Mouse (Mus musculus): ENCODE data around the gene Vwa7. TPM values are rescaled to one million over a fixed set of nuclear protein-coding genes. Genes with fewer than 3 reads are reported as not detected.
"Not testable (repeated sequence)": the region's sequence is repeated elsewhere in the genome, so short reads cannot be mapped to it uniquely, and the experiment has no call there.

Vwa7 gene
- total RNA-seq (2017) = not detected in 3 replicates

DNA sequence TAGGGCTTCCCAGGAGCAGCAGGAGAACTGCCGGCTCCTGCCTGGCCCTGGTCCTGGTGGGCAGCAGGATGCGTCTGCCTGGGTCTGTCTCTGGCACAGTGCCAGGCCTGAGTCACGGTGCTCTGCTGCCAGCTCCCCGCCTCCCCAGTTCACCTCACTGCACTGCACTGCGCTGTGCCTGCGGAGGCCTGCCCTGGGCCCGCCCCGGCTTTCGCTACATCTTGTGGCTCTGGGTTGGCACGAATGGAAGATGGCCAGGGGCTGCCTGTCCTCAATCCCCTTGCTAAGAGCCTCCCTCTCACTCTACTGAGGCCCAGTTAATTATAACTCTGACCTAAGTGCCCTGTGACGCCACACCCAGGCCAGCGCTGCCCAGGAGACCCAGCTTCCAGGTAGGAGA lies at the start of gene Vwa7:
Vwa7 (plus strand) TSS at position 204 of the 400 bp plus-strand sequence.
- no peak for ATAC-seq (replicated peaks; ENCODE audit: insufficient number of reproducible peaks, low FRiP score, low TSS enrichment, poor library complexity, severe bottlenecking)

GRCm38 (mm10) chr17:34969822-34970221 lies 46.6 kb upstream of the Vwa7 start, which contains the start of gene Gm20481:
Gene Gm20481 (plus strand): TSS chr17:34969912.
- not testable (repeated sequence) for ATAC-seq (replicated peaks; ENCODE audit: insufficient number of reproducible peaks, low FRiP score, low TSS enrichment, poor library complexity, severe bottlenecking)

DNA sequence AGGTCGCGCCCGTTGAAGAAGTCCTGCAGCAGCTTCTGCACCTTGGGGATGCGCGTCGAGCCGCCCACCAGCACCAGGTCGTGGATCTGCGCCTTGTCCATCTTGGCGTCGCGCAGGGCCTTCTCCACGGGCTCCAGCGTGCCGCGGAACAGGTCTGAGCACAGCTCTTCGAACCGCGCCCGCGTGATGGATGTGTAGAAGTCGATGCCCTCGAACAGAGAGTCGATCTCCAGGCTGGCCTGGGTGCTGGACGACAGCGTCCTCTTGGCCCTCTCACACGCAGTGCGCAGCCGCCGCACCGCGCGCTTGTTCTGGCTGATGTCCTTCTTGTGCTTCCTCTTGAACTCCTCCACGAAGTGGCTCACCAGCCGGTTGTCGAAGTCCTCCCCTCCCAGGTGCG lies 45.5 kb upstream of the Vwa7 start:
- ATAC-seq (replicated peaks; ENCODE audit: insufficient number of reproducible peaks, low FRiP score, low TSS enrichment, poor library complexity, severe bottlenecking) = not testable (repeated sequence)

DNA sequence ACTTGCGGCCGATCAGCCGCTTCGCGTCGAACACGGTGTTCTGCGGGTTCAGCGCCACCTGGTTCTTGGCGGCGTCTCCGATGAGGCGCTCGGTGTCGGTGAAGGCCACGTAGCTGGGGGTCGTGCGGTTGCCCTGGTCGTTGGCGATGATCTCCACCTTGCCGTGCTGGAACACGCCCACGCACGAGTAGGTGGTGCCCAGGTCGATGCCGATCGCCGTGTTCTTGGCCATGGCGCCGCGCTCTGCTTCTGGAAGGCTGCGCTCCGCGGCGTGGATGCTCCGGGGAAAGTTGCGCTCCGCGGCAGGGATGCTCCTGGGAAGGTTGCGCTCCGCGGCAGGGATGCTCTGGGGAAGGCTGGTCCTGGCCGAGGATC lies 44.7 kb upstream of the Vwa7 start:
- ATAC-seq (replicated peaks; ENCODE audit: insufficient number of reproducible peaks, low FRiP score, low TSS enrichment, poor library complexity, severe bottlenecking) = not testable (repeated sequence)

DNA sequence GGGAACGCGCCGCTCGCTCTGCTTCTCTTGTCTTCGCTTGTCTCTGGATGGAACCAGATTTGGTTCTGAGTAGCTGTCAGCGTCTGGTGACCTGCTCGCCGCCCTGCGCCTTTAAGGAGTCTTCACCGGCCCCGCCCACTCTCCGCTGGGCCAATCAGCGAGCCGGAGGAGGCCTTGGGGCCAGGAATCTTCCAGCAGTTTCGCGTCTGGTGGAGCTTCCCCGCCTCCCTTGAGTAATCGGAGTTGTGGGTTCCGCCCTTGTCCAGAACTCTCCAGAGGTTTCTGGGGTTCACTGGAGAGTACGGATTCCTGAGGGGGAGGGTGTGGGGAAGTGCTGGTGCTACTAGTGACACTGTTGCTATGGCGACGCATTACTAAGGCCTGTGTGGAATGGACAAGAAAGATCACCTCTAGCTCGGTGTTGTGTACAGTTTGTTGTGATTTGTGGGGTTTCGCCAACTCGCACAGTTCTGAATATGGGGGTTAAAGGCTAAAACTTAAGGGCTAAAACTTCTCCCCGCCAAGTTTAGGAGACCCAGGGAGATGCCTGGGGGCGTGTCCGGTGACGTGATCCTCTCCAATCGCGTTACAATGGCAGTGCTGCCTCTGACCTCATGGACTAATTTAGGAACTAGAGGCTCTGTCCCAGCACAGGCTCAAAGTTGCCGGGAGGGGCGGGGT lies 44.2 kb upstream of the Vwa7 start, which contains the start of the genes Hspa1a and Hspa1l:
Hspa1a (minus strand) TSS at position 88 of the 681 bp plus-strand sequence.
Hspa1l (plus strand) TSS at position 635 of the 681 bp plus-strand sequence.
- peak; percentile 96 for ATAC-seq (replicated peaks; ENCODE audit: insufficient number of reproducible peaks, low FRiP score, low TSS enrichment, poor library complexity, severe bottlenecking)

DNA sequence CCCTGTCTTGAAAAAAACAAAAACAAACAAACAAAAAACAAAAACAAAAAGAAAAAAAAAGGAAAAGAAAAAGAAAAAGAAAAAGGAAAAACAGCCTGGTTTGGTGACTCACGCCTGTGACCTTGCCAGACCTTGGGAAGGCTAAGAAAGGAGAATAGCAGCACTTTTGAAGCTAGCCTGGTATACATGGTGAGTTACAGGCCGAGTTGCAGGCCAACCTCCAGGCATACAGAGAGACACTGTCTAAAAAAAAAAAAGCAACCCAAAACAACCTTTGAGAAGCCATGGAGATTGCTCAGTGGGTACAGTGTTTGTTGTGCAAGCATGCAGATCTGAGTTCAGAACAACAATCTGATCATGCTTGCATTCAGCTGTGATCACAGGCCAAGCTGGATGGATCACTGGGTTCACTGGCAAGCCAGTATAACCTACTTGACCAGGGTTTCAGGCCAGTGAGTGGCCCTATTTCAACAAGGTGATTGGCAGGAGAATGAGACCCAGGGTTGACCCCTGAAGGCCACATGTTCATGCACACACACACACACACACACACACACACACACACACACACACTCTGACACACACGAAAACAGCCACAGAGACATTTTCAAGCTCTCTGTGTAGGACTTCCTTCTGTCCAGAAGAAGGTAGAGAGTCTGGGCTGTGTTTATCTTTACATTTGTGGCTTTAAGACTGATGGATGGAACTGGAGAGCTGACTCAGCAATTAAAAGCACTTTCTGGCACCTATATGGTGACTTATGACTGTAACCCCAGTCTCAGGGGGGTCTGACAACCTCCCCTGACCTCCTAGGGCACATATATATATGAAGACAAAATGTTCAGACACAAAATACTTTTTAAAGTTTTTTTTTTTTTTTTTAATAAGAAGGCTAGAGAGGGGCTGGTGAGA lies 40.5 kb upstream of the Vwa7 start:
- no peak for ATAC-seq (replicated peaks; ENCODE audit: insufficient number of reproducible peaks, low FRiP score, low TSS enrichment, poor library complexity, severe bottlenecking)

- no peak for ATAC-seq (replicated peaks; ENCODE audit: insufficient number of reproducible peaks, low FRiP score, low TSS enrichment, poor library complexity, severe bottlenecking)
Measured at GRCm38 (mm10) chr17:34977000-34977399, 39.4 kb upstream of the Vwa7 start.

DNA sequence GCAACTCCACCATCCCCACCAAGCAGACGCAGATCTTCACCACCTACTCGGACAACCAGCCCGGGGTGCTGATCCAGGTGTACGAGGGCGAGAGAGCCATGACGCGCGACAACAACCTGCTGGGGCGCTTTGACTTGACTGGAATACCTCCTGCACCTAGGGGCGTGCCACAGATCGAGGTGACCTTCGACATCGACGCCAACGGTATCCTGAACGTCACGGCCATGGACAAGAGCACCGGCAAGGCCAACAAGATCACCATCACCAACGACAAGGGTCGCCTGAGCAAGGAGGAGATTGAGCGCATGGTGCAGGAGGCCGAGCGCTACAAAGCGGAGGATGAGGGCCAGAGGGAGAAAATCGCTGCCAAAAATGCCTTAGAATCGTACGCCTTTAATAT lies 38.1 kb upstream of the Vwa7 start:
- ATAC-seq (replicated peaks; ENCODE audit: insufficient number of reproducible peaks, low FRiP score, low TSS enrichment, poor library complexity, severe bottlenecking) = no peak

DNA sequence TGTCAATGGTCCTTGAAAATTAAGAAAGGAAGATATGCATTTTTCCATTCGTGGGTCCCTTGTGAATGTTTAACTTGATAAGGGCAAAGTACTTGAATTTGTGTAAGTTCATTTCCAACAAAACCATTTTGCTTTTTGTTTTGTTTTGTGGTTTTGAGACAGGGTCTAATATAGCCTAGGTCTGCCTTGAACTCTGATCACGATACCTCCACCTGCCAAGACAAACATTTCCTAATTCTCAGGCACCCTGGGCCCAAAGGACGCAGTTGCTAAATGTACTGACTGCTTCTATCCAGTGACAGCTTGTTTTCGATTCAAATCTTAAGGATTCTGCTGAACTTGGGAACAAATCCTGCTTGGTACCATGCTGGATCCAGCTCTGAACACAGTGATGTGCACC lies 36.7 kb upstream of the Vwa7 start:
- ATAC-seq (replicated peaks; ENCODE audit: insufficient number of reproducible peaks, low FRiP score, low TSS enrichment, poor library complexity, severe bottlenecking) = no peak

GRCm38 (mm10) chr17:34980655-34981054 lies 35.7 kb upstream of the Vwa7 start:
- ATAC-seq (replicated peaks; ENCODE audit: insufficient number of reproducible peaks, low FRiP score, low TSS enrichment, poor library complexity, severe bottlenecking) = no peak

DNA sequence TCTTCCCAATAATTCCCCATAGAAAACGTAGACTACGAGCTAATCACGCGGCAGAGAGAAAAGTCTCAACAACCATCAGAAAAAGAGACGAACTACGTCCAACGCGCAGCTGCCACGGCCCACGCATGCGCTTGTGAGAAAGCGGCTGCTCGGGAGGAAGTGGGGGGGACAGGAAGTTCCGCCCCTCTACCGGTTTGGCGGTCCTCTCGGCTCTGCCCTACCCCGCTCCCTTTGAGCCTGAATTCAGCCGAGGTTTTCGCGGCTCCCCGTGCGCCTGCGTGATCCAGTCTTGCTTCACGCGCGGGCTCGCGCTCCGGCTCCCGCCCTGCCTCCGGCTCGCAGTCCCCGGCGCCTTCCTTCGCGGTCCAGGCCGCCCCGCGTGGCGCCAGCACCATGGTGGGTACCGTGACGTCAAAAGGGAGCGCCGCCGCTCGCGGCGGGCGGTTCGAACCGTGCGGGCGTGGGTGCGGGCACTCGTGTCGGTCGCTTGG lies 34.6 kb upstream of the Vwa7 start, which contains the start of gene Lsm2:
Lsm2 (plus strand) TSS at position 173 of the 491 bp plus-strand sequence.
- peak; percentile 93 for ATAC-seq (replicated peaks; ENCODE audit: insufficient number of reproducible peaks, low FRiP score, low TSS enrichment, poor library complexity, severe bottlenecking)

GRCm38 (mm10) chr17:34982328-34982727 lies 34.1 kb upstream of the Vwa7 start:
- ATAC-seq (replicated peaks; ENCODE audit: insufficient number of reproducible peaks, low FRiP score, low TSS enrichment, poor library complexity, severe bottlenecking) = peak; percentile 37

DNA sequence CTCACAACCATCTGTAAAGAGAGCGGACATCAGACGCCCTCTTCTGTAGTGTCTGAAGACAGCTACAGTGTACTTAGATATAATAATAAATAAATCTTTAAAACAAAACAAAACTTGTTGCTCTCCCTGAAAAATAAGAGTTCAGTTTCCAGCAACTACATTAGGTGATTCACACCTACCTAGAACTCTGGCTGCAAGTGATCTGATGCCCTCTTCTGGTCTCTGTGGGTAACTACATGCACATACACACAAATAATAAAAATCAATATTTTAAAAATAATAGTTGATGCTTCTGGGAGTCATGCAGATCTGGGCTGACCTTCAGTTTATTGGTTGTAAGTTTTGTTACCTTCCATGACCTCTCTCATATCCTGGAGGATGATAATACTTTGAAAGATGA lies 32.2 kb upstream of the Vwa7 start:
- ATAC-seq (replicated peaks; ENCODE audit: insufficient number of reproducible peaks, low FRiP score, low TSS enrichment, poor library complexity, severe bottlenecking) = no peak

- no peak for ATAC-seq (replicated peaks; ENCODE audit: insufficient number of reproducible peaks, low FRiP score, low TSS enrichment, poor library complexity, severe bottlenecking)
Measured at GRCm38 (mm10) chr17:34994751-34995150, 21.6 kb upstream of the Vwa7 start.

DNA sequence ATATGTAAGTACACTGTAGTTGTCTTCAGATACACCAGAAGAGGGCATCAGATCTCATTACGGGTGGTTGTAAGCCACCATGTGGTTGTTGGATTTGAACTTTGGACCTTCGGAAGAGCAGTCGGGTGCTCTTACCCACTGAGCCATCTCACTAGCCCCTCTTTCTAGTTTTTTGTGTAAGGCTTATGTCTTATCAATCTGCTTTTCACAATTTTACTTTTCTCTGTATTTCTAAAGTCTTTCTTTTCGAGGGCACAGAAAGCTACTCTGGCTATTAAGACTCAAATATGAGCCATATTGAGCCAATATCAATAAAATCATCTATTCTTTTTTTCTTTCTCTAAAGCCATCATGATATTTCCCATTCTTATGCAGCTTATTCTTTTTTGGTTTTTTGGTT lies 21.2 kb upstream of the Vwa7 start:
- not testable (repeated sequence) for ATAC-seq (replicated peaks; ENCODE audit: insufficient number of reproducible peaks, low FRiP score, low TSS enrichment, poor library complexity, severe bottlenecking)

GRCm38 (mm10) chr17:34995927-34996326 lies 20.5 kb upstream of the Vwa7 start:
- ATAC-seq (replicated peaks; ENCODE audit: insufficient number of reproducible peaks, low FRiP score, low TSS enrichment, poor library complexity, severe bottlenecking) = not testable (repeated sequence)

DNA sequence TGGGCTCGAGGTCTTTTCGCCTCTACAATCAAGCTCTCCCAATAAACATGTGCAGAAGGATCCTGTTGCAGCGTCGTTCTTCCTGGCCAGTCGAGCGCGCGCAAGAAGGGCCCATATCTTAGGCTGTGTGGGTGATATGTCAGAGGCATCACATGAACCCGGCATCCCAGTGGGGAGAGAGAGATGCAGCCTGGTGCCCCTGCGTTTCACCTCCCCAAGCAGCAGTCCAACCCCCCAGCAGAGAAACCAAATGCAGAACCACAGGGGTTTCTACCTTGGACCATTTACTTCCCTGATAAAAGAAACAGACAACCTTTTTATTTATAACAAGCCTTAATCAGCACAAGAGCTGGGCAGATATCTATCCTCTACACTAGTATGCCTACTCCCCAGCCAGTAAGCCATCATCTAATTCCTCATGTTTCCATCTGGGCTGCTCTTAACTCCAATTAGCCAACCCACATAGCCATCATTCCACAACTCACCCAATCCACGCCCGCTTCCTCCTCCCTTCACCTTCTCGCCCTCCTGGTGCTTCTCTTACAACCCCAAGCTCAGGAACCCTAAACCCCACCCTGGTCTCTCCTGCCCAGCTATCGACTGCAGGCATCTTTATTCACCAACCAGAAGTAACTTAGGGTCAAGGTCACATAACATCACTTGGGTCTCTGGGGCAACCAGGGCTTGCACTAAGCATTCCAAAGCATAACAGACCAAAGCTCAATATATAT lies 19.8 kb upstream of the Vwa7 start:
- ATAC-seq (replicated peaks; ENCODE audit: insufficient number of reproducible peaks, low FRiP score, low TSS enrichment, poor library complexity, severe bottlenecking) = no peak

DNA sequence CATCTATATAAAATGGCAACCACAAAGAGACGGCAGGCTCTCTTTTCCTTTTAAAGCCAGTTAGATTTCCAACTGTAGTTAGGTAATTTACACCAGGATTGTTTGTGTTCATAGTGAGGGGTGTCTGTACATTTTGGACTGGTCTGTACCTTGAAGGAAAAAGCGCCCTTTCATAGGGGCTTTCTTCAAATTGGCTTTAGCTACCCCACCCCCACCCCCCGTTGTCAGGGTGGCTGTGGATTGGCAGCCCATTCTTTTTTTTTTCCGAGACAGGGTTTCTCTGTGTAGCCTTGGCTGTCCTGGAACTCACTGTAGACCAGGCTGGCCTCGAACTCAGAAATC lies 19.3 kb upstream of the Vwa7 start:
- ATAC-seq (replicated peaks; ENCODE audit: insufficient number of reproducible peaks, low FRiP score, low TSS enrichment, poor library complexity, severe bottlenecking) = no peak
